Mouse (Mus musculus): Measurements from ENCODE around the gene Nmnat2. TPM values are rescaled to one million over a fixed set of nuclear protein-coding genes. Genes with fewer than 3 reads are reported as not detected.

Nmnat2 gene
- polyA plus RNA-seq, 1 experiment from 2014 or later: 0.58 TPM

- WGBS: 36% methylated on average over 4 of the region's 4 CpGs
- Histone ChIP-seq H3K36me3 (ENCODE audit: insufficient read depth, low read length) (no peaks in the 10 kb centered on the region), H3K27ac (no peak overlapping the region), H3K9ac (ENCODE audit: low read depth, low read length) (no peak overlapping the region), H3K4me1 (replicated peaks; ENCODE audit: insufficient read depth, low read length) (no peaks in the 10 kb centered on the region), H3K9me3 (replicated peaks; ENCODE audit: low read length) (no peaks in the 10 kb centered on the region), H3K27me3 (ENCODE audit: insufficient read depth, low read length) (no peaks in the 10 kb centered on the region), H3K4me3 (replicated peaks; ENCODE audit: low read depth, low read length) (no peak overlapping the region), H3K4me2 (ENCODE audit: low read length) (no peak overlapping the region)
- no peak for TF ChIP-seq CTCF (IDR thresholded peaks at IDR 0.05; ENCODE audit: low read depth)
- no peak for DNase-seq (ENCODE audit: low spot score)
- no peak for ATAC-seq (replicated peaks; ENCODE audit: low FRiP score, low read depth)
Observed at GRCm38 (mm10) chr1:152973861-152974260, 19.1 kb downstream of the Nmnat2 start.

- Histone ChIP-seq H3K9me3 (replicated peaks; ENCODE audit: low read length) (no peaks in the 10 kb centered on the region), H3K36me3 (ENCODE audit: insufficient read depth, low read length) (no peaks in the 10 kb centered on the region), H3K27me3 (ENCODE audit: insufficient read depth, low read length) (no peaks in the 10 kb centered on the region), H3K27ac (no peak overlapping the region), H3K9ac (ENCODE audit: low read depth, low read length) (no peak overlapping the region), H3K4me1 (replicated peaks; ENCODE audit: insufficient read depth, low read length) (no peaks in the 10 kb centered on the region), H3K4me3 (replicated peaks; ENCODE audit: low read depth, low read length) (no peak overlapping the region), H3K4me2 (ENCODE audit: low read length) (no peak overlapping the region)
- WGBS: 61% methylated on average over 3 of the region's 3 CpGs
- DNase-seq (ENCODE audit: low spot score) (no peak), ATAC-seq (replicated peaks; ENCODE audit: low FRiP score, low read depth) (no peak)
- no peak for TF ChIP-seq CTCF (IDR thresholded peaks at IDR 0.05; ENCODE audit: low read depth)
Observed at GRCm38 (mm10) chr1:152975144-152975543, 20.4 kb downstream of the Nmnat2 start.

GRCm38 (mm10) chr1:152978700-152979099, 23.9 kb downstream of the Nmnat2 start:
- H3K4me3 ChIP-seq (replicated peaks; ENCODE audit: low read depth, low read length): no peak overlapping the region
- no peak for TF ChIP-seq CTCF (IDR thresholded peaks at IDR 0.05; ENCODE audit: low read depth)
- no peaks in the 10 kb centered on the region for H3K36me3 ChIP-seq (ENCODE audit: insufficient read depth, low read length)
- no peak overlapping the region for H3K4me2 ChIP-seq (ENCODE audit: low read length)
- 94% methylated on average over 8 of the region's 8 CpGs for WGBS
- H3K27ac ChIP-seq: no peak overlapping the region
- no peaks in the 10 kb centered on the region for H3K9me3 ChIP-seq (replicated peaks; ENCODE audit: low read length)
- H3K9ac ChIP-seq (ENCODE audit: low read depth, low read length): no peak overlapping the region
- no peaks in the 10 kb centered on the region for H3K27me3 ChIP-seq (ENCODE audit: insufficient read depth, low read length)
- DNase-seq (ENCODE audit: low spot score): no peak
- no peak for ATAC-seq (replicated peaks; ENCODE audit: low FRiP score, low read depth)
- no peaks in the 10 kb centered on the region for H3K4me1 ChIP-seq (replicated peaks; ENCODE audit: insufficient read depth, low read length)

- Histone ChIP-seq H3K27ac (no peak overlapping the region), H3K4me3 (replicated peaks; ENCODE audit: low read depth, low read length) (no peak overlapping the region), H3K4me1 (replicated peaks; ENCODE audit: insufficient read depth, low read length) (no peaks in the 10 kb centered on the region), H3K27me3 (ENCODE audit: insufficient read depth, low read length) (no peaks in the 10 kb centered on the region), H3K4me2 (ENCODE audit: low read length) (no peak overlapping the region), H3K9ac (ENCODE audit: low read depth, low read length) (no peak overlapping the region), H3K36me3 (ENCODE audit: insufficient read depth, low read length) (no peaks in the 10 kb centered on the region), H3K9me3 (replicated peaks; ENCODE audit: low read length) (no peaks in the 10 kb centered on the region)
- TF ChIP-seq CTCF (IDR thresholded peaks at IDR 0.05; ENCODE audit: low read depth): no peak
- no peak for ATAC-seq (replicated peaks; ENCODE audit: low FRiP score, low read depth)
- WGBS: 91% methylated on average over 14 of the region's 14 CpGs
- DNase-seq (ENCODE audit: low spot score): no peak
Observed at GRCm38 (mm10) chr1:152983416-152983815, 28.6 kb downstream of the Nmnat2 start.

- TF ChIP-seq CTCF (IDR thresholded peaks at IDR 0.05; ENCODE audit: low read depth): no peak
- 54% methylated on average over 3 of the region's 3 CpGs for WGBS
- Histone ChIP-seq H3K27me3 (ENCODE audit: insufficient read depth, low read length) (no peaks in the 10 kb centered on the region), H3K4me1 (replicated peaks; ENCODE audit: insufficient read depth, low read length) (no peaks in the 10 kb centered on the region), H3K27ac (no peak overlapping the region), H3K4me3 (replicated peaks; ENCODE audit: low read depth, low read length) (no peak overlapping the region), H3K9me3 (replicated peaks; ENCODE audit: low read length) (no peaks in the 10 kb centered on the region), H3K9ac (ENCODE audit: low read depth, low read length) (no peak overlapping the region), H3K4me2 (ENCODE audit: low read length) (no peak overlapping the region), H3K36me3 (ENCODE audit: insufficient read depth, low read length) (no peaks in the 10 kb centered on the region)
- no peak for ATAC-seq (replicated peaks; ENCODE audit: low FRiP score, low read depth)
- no peak for DNase-seq (ENCODE audit: low spot score)
Observed at GRCm38 (mm10) chr1:152986981-152987380, 32.2 kb downstream of the Nmnat2 start.

- Histone ChIP-seq H3K4me3 (replicated peaks; ENCODE audit: low read depth, low read length) (no peak overlapping the region), H3K9me3 (replicated peaks; ENCODE audit: low read length) (no peaks in the 10 kb centered on the region), H3K4me1 (replicated peaks; ENCODE audit: insufficient read depth, low read length) (no peaks in the 10 kb centered on the region), H3K27me3 (ENCODE audit: insufficient read depth, low read length) (no peaks in the 10 kb centered on the region), H3K9ac (ENCODE audit: low read depth, low read length) (no peak overlapping the region), H3K36me3 (ENCODE audit: insufficient read depth, low read length) (no peaks in the 10 kb centered on the region), H3K4me2 (ENCODE audit: low read length) (no peak overlapping the region), H3K27ac (no peak overlapping the region)
- TF ChIP-seq CTCF (IDR thresholded peaks at IDR 0.05; ENCODE audit: low read depth): no peak
- WGBS: 82% methylated on average over 5 of the region's 5 CpGs
- DNase-seq (ENCODE audit: low spot score): no peak
- no peak for ATAC-seq (replicated peaks; ENCODE audit: low FRiP score, low read depth)
Observed at GRCm38 (mm10) chr1:152990067-152990466, 35.3 kb downstream of the Nmnat2 start.
